Mouse (Mus musculus): ENCODE data around the gene Rad50.

DNA sequence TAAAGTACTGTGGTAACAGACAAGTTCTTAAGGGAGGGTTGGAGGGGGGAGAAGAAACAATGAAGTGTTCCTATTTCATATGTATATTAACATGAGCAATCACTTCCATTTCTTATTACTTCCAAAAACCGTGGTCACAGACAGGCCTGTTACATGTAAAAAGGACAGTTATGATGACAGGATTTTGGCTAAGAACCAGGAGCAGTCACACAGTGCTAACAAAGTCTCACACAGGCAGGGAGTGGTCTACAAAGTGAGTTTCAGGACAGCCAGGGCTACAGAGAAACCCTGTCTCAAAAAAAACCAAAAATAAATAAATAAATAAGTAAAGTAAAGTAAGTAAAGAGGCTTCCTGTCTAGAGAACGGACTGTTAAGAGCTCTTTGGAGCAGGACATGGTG, 24.9 kb downstream of the Rad50 start:
- TF ChIP-seq CTCF (IDR thresholded peaks at IDR 0.05; ENCODE audit: extremely low read depth, insufficient read depth, low read length), result no peak
- TF ChIP-seq POLR2A (IDR thresholded peaks at IDR 0.05; ENCODE audit: extremely low read depth, insufficient read depth, low read length), result no peak

Measured in cortical plate, adult 2 months (tissue).